In the genomic region with DNA sequence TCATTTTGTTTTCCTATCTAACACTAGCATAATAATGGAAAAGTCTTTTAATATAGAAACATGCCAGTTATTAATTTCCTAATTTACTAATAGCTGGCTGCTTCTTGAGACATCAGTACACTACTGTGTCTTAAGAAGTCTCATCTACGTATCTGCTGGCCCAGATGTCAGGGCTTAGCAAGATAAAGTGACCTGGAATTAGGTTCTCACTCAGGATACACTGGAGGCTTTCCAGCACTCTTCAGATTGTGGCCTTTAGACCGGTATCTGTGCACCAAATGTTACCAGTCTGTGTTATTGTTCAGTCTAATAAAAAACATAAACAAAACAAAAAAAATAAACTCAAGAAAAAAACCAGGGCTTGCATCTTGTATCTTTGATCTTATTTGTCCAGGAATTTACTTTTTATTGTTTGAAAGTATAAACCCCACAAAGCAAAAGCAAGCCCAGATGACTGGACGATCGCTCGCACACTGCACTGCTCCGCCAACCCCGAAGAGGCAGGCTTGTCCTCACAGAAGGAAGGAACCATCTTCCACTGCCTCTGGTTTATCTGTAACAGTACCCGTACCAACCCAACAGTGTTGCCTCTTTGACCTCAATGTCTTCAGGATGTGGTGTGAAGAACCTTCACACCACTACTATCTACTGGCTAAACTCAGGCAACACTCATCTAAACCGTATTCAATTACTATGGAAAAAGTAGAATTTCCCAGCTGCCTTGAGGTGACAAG, we compare ENCODE assay signal across 34 mouse cellular contexts. TPM values are rescaled to one million over a fixed set of nuclear protein-coding genes. Genes with fewer than 3 reads are reported as not detected.
DNase-seq lines count a peak whose midpoint lies in the region; ATAC-seq and TF ChIP-seq lines count a peak whose summit lies in the region.
"Had no signal": no experiment of that assay in that cellular context is flagged by ENCODE, and none has a peak within 500 bp of the region (broad histone marks: within the 10 kb centered on the region; RNA-seq: fewer than 3 reads in every experiment).

No protein-coding gene starts in this region.

- H3K27me3 ChIP-seq in liver, adult 2 months (ENCODE audit: control insufficient read depth, insufficient read depth, low read length): no peaks in the 10 kb centered on the region
- no peaks in the 10 kb centered on the region for H3K27me3 ChIP-seq in liver, embryonic 11.5 days (replicated peaks; ENCODE audit: control insufficient read depth, insufficient read depth, low read length)
- H3K27me3 ChIP-seq in liver, embryonic 16.5 days (ENCODE audit: control insufficient read depth, insufficient read depth, low read depth, low read length): no peaks in the 10 kb centered on the region
- H3K27me3 ChIP-seq: forebrain, embryonic 13.5 days; hindbrain, embryonic 12.5 days; midbrain, embryonic 12.5 days; neural tube, embryonic 13.5 days had no signal

- WGBS in liver, adult 2 months: 76% methylated on average over 9 of the region's 9 CpGs
- WGBS in liver, embryonic 11.5 days: 86% methylated on average over 9 of the region's 9 CpGs
- 74% methylated on average over 9 of the region's 9 CpGs for WGBS in liver, embryonic 16.5 days (ENCODE audit: insufficient replicate concordance)

- peak; percentile 73 for DNase-seq in liver, adult 2 months (ENCODE audit: extremely low read depth, low read depth, low spot score)
- no peak for DNase-seq in liver, embryonic 11.5 days (ENCODE audit: low spot score)
- DNase-seq in c-Kit-positive CD71-positive TER-119-positive erythroid progenitor cells, embryonic 14.5 days (ENCODE audit: low spot score): no peak
- DNase-seq in thymus, postnatal 10 days (ENCODE audit: low spot score in 2 of 2): no peak
- no peak for DNase-seq in left cerebral cortex, postnatal 25 days (ENCODE audit: low spot score in 2 of 2)
- DNase-seq: cerebellum, adult 11-12 months; gastrocnemius, postnatal 14 days; heart, postnatal 36 days; kidney, adult 9 months; kidney, postnatal 14 days; left cerebral cortex, postnatal 4 days; lung, adult 2 months; lung, postnatal 10 days; thymus, adult 2 months; thymus, postnatal 4 days had no signal

- no peak overlapping the region for H3K4me2 ChIP-seq in liver, embryonic 11.5 days
- no peak overlapping the region for H3K4me2 ChIP-seq in liver, embryonic 16.5 days (ENCODE audit: low read depth, low read length)
- H3K4me2 ChIP-seq: forebrain, embryonic 13.5 days; heart, embryonic 11.5 days; hindbrain, embryonic 12.5 days; midbrain, embryonic 12.5 days; neural tube, embryonic 13.5 days had no signal

- H3K79me2 ChIP-seq in liver, adult 2 months (ENCODE audit: control insufficient read depth, insufficient read depth, low read length): no peaks in the 10 kb centered on the region

- peaks cover 25% of the 10 kb centered on the region for H3K36me3 ChIP-seq in liver, adult 2 months (ENCODE audit: control insufficient read depth, insufficient read depth, low read length)
- H3K36me3 ChIP-seq in liver, embryonic 11.5 days (ENCODE audit: control insufficient read depth, insufficient read depth, low read length): peaks cover 17% of the 10 kb centered on the region
- peaks cover 29% of the 10 kb centered on the region for H3K36me3 ChIP-seq in liver, embryonic 16.5 days (ENCODE audit: control insufficient read depth, insufficient read depth)

- peaks cover 10% of the 10 kb centered on the region for H3K4me1 ChIP-seq in liver, adult 2 months (ENCODE audit: control insufficient read depth, insufficient read depth, low read length)
- H3K4me1 ChIP-seq in liver, embryonic 11.5 days (replicated peaks; ENCODE audit: control insufficient read depth, insufficient read depth, low read length): no peaks in the 10 kb centered on the region
- H3K4me1 ChIP-seq in liver, embryonic 16.5 days (ENCODE audit: control insufficient read depth, low read depth, low read length): no peaks in the 10 kb centered on the region
- H3K4me1 ChIP-seq: forebrain, embryonic 13.5 days; hindbrain, embryonic 12.5 days; midbrain, embryonic 12.5 days had no signal

- H3K9ac ChIP-seq in liver, adult 2 months (ENCODE audit: low read depth, low read length): no peak overlapping the region
- H3K9ac ChIP-seq in liver, embryonic 11.5 days (ENCODE audit: low read depth, low read length): no peak overlapping the region
- no peak overlapping the region for H3K9ac ChIP-seq in liver, embryonic 16.5 days (ENCODE audit: low read depth, low read length)
- H3K9ac ChIP-seq: forebrain, embryonic 13.5 days; hindbrain, embryonic 12.5 days; midbrain, embryonic 12.5 days; neural tube, embryonic 13.5 days had no signal

- no peak overlapping the region for H3K4me3 ChIP-seq in liver, adult 2 months (ENCODE audit: insufficient read depth, low read depth, low read length)
- H3K4me3 ChIP-seq in liver, embryonic 11.5 days (ENCODE audit: low read depth, low read length): no peak overlapping the region
- no peak overlapping the region for H3K4me3 ChIP-seq in liver, embryonic 16.5 days (ENCODE audit: low read depth, low read length)
- H3K4me3 ChIP-seq: forebrain, embryonic 13.5 days; hindbrain, embryonic 12.5 days; midbrain, embryonic 12.5 days; neural tube, embryonic 13.5 days had no signal

- no peak for TF ChIP-seq POLR2A in liver, adult 2 months (IDR thresholded peaks at IDR 0.05; ENCODE audit: extremely low read depth, insufficient read depth, low read length)

- H3K9me3 ChIP-seq in liver, embryonic 11.5 days (ENCODE audit: control insufficient read depth, low read length): no peaks in the 10 kb centered on the region
- H3K9me3 ChIP-seq in liver, embryonic 16.5 days (replicated peaks; ENCODE audit: control insufficient read depth, low read length): no peaks in the 10 kb centered on the region
- H3K9me3 ChIP-seq: forebrain, embryonic 13.5 days; hindbrain, embryonic 12.5 days; midbrain, embryonic 12.5 days; neural tube, embryonic 13.5 days had no signal

- no peak for ATAC-seq in liver, embryonic 11.5 days (replicated peaks; ENCODE audit: low FRiP score)
- ATAC-seq in CD4-positive, CD25-positive, alpha-beta regulatory T cell, adult 4 months: peak; percentile 42
- 0 out of 2 replicates have a peak, but pooled peaks have one; percentile 35 for ATAC-seq in liver, embryonic 16.5 days (ENCODE audit: low read depth)
- ATAC-seq: forebrain, embryonic 13.5 days; intestine, embryonic 16.5 days; Patski had no signal

- intact Hi-C loops in left cerebral cortex, postnatal 25 days (cut with DNase I): loop anchor here (10.0 kb wide), 2 partner anchors 397 to 607 kb away; no protein-coding TSS in a partner anchor

- H3K27ac ChIP-seq in liver, adult 2 months (replicated peaks; ENCODE audit: insufficient read depth, low read depth, low read length): no peak overlapping the region
- H3K27ac ChIP-seq in liver, embryonic 11.5 days (ENCODE audit: low read depth, low read length): no peak overlapping the region
- H3K27ac ChIP-seq in liver, embryonic 16.5 days (ENCODE audit: low read length): no peak overlapping the region
- H3K27ac ChIP-seq: forebrain, embryonic 13.5 days; hindbrain, embryonic 12.5 days; hindbrain, postnatal 0 days; macrophage; midbrain, embryonic 12.5 days; neural tube, embryonic 13.5 days had no signal

- no peak for TF ChIP-seq CTCF in liver, adult 2 months (IDR thresholded peaks at IDR 0.05; ENCODE audit: low read depth, low read length)

RNA-seq across cellular contexts. Expression of gene Cln5, which starts 7.4 kb away (rescaled TPM):
- 30.3 and 41.9 TPM in 2 replicates for total RNA-seq in liver, adult 2 months (2014; rRNA removed)
- polyA plus RNA-seq in liver, adult 2 months (2012; rRNA removed): 17.2 and 20.2 TPM in 2 replicates
- polyA plus RNA-seq in liver, embryonic 11.5 days (2014; fragmentation: Nextera tagmentation; extraction: Ambion mirVana): 29.4 and 31.8 TPM in 2 replicates
- polyA plus RNA-seq in CD4-positive, CD25-positive, alpha-beta regulatory T cell, adult 4 months (2017; shearing (Covaris generic)): 10 to 100 TPM; 16.4 to 19.2 TPM
- 17.0 and 17.2 TPM in 2 replicates for polyA plus RNA-seq in liver, embryonic 16.5 days (2015; fragmentation: Nextera tagmentation; extraction: Ambion mirVana)
- 1 to 10 TPM; 9.2 to 9.8 TPM for total RNA-seq in left cerebral cortex, postnatal 25 days (2021)

RNA-seq across cellular contexts. Expression of gene Fbxl3, which starts 21.9 kb away (rescaled TPM):
- 51.0 and 51.1 TPM in 2 replicates for total RNA-seq in liver, adult 2 months (2014; rRNA removed)
- polyA plus RNA-seq in liver, adult 2 months (2012; rRNA removed): 25.6 and 27.9 TPM in 2 replicates
- polyA plus RNA-seq in liver, embryonic 11.5 days (2014; fragmentation: Nextera tagmentation; extraction: Ambion mirVana): 15.1 and 16.0 TPM in 2 replicates
- 10 to 100 TPM; 29.5 to 34.3 TPM for polyA plus RNA-seq in CD4-positive, CD25-positive, alpha-beta regulatory T cell, adult 4 months (2017; shearing (Covaris generic))
- polyA plus RNA-seq in liver, embryonic 16.5 days (2015; fragmentation: Nextera tagmentation; extraction: Ambion mirVana): 13.7 and 14.6 TPM in 2 replicates
- 10 to 100 TPM; 89.1 to 89.7 TPM for total RNA-seq in left cerebral cortex, postnatal 25 days (2021)

RNA-seq across cellular contexts. Expression of gene Acod1, which starts 30.7 kb away (rescaled TPM):
- 0.07 and 0.09 TPM in 2 replicates for total RNA-seq in liver, adult 2 months (2014; rRNA removed)
- 0.07 TPM in 1 of 2 replicates, not detected in the other for polyA plus RNA-seq in liver, adult 2 months (2012; rRNA removed)
- 0.16 and 0.25 TPM in 2 replicates for polyA plus RNA-seq in liver, embryonic 11.5 days (2014; fragmentation: Nextera tagmentation; extraction: Ambion mirVana)
- under 1 TPM; 0.16 to 0.23 TPM for polyA plus RNA-seq in CD4-positive, CD25-positive, alpha-beta regulatory T cell, adult 4 months (2017; shearing (Covaris generic))
- polyA plus RNA-seq in liver, embryonic 16.5 days (2015; fragmentation: Nextera tagmentation; extraction: Ambion mirVana): 0.05 TPM in 1 of 2 replicates, not detected in the other
- total RNA-seq in left cerebral cortex, postnatal 25 days (2021): not detected
- total RNA-seq: adrenal gland, postnatal 14 days; gastrocnemius, postnatal 14 days; heart, postnatal 36 days; hindbrain, postnatal 0 days; layer of hippocampus, adult 18-20 months; layer of hippocampus, postnatal 14 days; left cerebral cortex, adult 8-10 months; left cerebral cortex, postnatal 4 days; MEL had no signal
- polyA plus RNA-seq: C2C12; embryonic facial prominence, embryonic 11.5 days; forebrain, embryonic 13.5 days; heart, embryonic 11.5 days; heart, embryonic 16.5 days; hindbrain, embryonic 12.5 days; hindbrain, postnatal 0 days; intestine, embryonic 16.5 days; midbrain, embryonic 12.5 days; neural tube, embryonic 13.5 days had no signal
